Mouse (Mus musculus): ENCODE measurements around the gene Sorcs2. TPM values are rescaled to one million over a fixed set of nuclear protein-coding genes. Genes with fewer than 3 reads are reported as not detected.
A peak's percentile ranks its signal among the peaks of the same experiment; 100 is the strongest.

Sorcs2 gene
- total RNA-seq, 2 experiments from 2014 or later: 58.4 to 58.7 TPM

DNA sequence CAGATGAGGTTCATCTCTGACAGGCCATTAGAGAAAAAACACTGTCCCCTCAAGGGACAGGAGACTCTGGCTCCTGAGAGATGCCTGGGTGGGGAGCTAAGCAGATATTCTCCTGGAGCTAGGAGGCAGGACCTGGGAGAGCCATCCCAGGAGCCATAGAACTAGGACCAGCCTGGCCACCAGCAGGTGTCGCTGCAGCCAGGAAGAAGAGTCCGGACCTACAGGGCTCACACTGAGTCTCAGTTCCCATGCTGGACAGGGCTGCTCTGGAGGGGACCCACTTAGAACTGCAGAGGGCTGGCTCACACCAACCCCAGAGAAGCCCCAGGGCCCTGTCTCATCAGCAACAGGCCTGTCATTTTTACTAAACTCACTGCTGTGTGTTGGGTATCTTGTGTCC is 74.4 kb downstream of the Sorcs2 start:
- intact Hi-C loops (cut with DNase I): loop anchor here (2.0 kb wide), 1 partner anchor 73 kb away; no protein-coding TSS in a partner anchor
- peak in 1 of 2 experiments; percentile 83 for DNase-seq (ENCODE audit: extremely low spot score in 1 of 2, low spot score in 2 of 2)

DNA sequence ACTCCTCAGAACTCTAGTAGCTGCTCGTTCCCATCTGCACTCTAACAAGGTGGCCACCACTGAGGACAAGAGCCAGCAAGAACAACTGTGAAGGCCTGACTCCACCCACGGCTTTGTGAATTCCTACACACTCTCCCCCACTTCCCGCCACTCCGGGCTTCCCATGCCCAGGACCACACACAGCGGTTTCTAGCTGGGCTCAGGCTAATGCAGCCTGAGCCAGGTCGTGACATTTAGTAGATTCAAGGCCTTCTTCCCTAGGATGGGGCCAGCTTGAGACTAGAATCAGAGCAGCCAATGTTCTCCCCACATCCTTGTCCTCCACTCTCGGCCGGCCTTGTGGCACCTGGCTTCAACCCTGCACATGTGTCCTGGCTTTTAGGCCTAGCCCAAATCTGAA is 76.4 kb downstream of the Sorcs2 start:
- intact Hi-C loops (cut with DNase I): no loop called here
- DNase-seq (ENCODE audit: extremely low spot score in 1 of 2, low spot score in 2 of 2): no peak

DNA sequence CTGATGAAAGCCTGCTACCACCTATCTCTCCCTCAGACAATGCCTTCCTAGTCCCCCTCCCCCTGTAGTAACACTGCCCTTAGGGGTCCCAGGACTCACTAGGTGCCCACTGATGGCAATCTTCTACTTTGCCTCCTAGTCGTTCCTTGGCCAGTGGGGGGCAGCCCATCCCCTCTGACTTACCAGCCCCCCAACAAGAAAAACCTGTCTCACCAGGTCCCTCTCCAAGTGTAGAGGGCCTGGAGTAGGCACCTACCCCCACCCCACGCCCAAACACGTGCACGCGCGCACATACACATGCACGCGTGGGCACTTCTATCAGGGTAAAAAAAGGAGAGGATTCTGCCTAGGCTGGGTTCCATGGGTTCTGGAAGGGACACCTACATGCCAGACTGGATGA is 77.3 kb downstream of the Sorcs2 start:
- no peak for DNase-seq (ENCODE audit: extremely low spot score in 1 of 2, low spot score in 2 of 2)
- intact Hi-C loops (cut with DNase I): no loop called here

DNA sequence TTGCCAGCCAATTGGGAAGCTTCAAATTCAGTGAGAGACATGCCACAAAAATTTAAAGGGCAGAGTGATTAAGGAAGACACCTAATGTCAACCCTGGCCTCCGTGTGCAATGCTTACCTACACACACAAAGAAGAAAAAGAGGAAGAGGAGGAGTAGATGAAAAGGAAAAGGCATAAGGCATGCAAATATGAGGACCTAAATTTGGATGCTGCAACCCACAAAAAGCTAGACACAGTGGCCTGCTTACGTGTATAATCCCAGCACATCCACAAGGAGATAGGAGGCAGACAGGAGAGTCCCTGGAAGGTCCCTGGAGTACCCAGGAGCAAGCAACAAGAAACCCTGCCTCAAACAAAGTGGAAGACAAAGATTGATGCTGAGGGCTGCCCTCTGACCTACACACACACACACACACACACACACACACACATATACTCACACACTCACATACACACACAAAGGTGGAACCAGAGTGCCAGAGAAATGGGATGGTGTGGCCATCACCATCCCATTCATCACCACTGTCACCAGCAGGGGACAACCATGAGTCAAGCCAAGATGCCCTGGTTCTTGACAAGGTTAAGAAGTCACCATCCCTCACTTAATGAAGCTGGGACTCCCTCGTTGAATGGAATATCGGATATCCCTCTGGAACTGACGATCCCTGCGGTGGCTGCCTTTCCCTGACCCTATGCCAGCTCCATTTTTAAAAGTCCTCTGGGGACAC is 80.1 kb downstream of the Sorcs2 start:
- no peak for DNase-seq (ENCODE audit: extremely low spot score in 1 of 2, low spot score in 2 of 2)
- intact Hi-C loops (cut with DNase I): no loop called here

DNA sequence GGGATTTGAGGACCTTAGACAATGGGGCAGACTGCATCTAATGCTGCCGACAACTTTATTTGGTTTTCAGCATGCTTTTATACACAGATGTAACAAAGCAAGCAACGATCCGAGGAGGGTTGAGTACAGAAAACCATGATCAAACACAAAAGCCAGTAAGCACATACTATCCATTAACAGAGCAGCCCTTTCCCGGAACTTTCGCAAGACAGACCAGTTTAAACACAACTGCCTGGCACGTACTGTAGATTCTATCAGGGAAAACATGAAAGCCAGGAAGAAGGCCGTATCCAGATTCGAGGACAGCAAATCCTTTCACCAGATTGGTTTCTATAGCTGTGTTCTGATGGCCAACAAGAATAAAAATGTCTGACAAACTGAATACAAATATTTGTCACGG is 82.8 kb downstream of the Sorcs2 start:
- intact Hi-C loops (cut with DNase I): no loop called here
- DNase-seq (ENCODE audit: extremely low spot score in 1 of 2, low spot score in 2 of 2): no peak

DNA sequence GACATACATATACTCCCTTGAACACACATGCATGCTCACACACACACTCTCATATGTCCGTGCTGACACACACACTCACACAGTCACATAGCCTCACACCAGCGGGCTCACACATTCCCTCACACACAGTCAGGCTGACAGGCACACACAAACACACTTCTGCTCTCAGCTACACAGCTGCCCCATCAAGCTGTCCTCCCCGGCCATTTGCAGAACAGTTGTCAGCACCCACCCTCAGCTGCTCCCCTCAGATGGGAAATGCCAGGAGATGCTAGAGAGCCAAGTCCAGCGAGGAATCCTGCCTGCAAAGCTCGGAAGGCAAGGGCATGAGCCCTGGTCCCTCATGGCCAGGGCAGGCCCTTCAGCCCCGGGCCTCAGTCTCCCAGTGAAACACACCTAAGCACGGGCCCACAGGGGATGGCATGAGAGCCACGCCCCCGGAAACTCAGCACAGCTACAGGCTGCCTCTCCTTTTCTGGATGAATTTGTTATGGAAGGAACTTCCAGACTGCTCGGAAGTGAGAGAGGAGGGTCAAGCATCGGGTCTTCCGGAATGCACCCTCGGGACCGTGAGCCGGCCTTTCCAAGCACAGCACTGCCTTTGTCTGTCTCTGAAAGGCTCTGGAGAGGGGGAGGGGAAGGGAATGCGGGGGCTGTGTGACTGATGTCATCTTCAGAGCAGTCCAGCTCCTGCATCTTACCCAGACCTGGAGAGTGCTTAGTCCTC is 84.4 kb downstream of the Sorcs2 start:
- peak in 1 of 2 experiments; percentile 81 for DNase-seq (ENCODE audit: extremely low spot score in 1 of 2, low spot score in 2 of 2)
- intact Hi-C loops (cut with DNase I): no loop called here

DNA sequence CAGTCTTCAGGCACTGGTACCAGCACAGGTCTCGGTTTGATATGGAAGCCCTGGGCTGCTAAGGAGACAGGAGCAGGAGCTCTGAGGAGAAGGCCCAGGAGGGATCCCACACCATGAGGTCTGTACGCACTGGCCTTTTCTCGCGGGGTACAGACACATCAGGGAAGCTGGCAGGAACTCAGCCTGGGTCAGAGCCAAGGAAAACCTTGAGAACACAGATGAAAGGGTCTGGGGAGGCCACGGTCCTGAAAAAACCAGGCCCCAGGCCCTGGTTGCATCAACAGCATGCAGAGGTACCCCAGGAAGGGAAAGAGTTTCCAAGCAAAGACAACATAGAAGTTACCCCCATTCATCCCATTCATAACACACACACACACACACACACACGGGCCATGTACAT is 85.0 kb downstream of the Sorcs2 start:
- intact Hi-C loops (cut with DNase I): no loop called here
- DNase-seq (ENCODE audit: extremely low spot score in 1 of 2, low spot score in 2 of 2): peak in 1 of 2 experiments; percentile 58

DNA sequence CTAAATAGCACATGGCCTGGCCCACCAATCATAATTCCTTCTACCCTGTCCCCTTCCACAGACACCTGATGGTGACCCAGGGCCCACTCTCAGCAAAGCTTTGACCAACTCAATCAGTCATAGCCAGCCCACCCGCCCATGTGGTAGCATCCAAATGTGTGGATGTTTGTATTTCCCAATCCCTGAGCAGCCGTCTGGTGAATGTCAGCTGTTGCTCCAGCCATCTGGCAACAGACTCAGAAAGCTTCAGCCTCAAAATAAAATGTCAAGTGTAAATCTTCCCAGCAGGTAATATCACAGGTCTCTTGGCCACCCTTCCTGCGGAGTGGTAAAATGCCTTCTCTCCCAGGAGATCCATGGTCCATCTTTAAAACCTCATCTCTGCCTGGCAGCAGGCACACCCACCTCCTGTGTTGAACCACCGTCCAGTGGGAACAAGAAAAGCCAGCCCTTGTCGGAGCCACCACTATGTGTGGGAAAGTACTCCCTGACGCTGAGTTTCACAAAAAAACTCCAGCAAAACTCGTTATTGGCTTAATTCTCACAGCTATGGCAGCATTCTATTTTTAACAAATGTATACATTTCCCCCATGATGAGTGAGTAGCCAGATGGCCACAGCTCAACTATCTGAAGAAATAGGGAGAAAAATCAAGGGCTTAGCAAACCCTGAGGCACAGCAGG is 93.5 kb downstream of the Sorcs2 start:
- intact Hi-C loops (cut with DNase I): no loop called here

DNA sequence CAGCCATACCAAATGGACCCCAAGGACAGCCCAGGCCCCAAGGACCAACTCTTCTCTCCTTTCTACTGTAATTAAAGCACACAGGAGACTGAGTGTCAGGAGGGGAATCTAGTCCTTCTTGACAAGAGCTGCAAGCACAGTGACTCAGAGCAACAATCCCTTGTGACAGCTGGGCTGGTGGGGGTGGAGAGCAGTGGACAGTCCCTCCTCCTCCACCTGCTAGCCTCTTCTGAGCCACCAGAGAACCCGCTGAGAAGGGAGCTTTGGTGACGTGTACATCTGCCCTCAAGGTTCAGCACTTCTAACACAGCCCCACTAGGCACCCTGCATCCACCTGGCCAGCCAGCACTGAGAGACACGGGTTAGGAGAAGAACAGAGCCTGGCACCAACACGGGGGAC is 96.8 kb downstream of the Sorcs2 start:
- intact Hi-C loops (cut with DNase I): no loop called here
- no peak for DNase-seq (ENCODE audit: extremely low spot score in 1 of 2, low spot score in 2 of 2)

More for the DNA sequence above, 93.5 kb downstream of the Sorcs2 start:
- no peak for DNase-seq (ENCODE audit: extremely low spot score in 1 of 2, low spot score in 2 of 2)

DNA sequence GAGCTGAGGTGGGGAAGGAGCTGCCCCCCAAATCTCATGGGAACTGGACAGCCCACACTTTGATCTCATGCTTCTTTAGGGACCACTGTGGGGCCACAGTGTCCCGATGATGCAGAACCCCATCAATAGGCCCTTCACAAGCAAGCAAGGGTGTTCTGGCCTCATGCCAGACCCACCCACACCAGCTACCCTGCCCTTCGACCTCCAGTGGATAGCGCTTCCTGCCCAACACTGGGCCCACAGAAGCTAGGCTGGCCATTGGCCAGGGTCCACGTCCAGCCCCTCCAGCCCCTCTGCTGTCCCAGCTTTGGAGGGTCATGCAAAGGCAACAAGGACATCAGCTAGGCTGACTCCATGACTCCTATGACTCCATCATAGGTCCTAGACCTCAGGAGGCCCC is 99.9 kb downstream of the Sorcs2 start:
- intact Hi-C loops (cut with DNase I): no loop called here
- no peak for DNase-seq (ENCODE audit: extremely low spot score in 1 of 2, low spot score in 2 of 2)

DNA sequence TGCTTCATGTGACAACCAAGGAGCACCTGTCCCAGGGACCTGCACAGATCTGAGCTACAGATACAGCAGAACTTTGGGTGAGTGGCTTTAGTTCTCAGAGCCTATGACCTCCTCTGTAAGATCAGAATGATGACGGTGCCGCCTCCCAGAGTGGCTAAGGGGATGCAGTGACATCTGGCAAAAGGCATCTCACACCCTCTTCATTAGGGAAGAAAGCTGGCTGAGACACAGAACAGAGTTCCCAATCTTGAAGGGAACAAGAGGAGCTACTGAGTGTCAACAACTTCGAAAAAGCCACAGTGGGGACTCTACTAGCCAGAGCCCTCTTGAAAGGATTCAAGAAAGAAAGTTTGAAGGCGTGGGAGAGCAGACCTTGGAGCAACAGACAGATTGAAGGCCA is 100.7 kb downstream of the Sorcs2 start:
- DNase-seq (ENCODE audit: extremely low spot score in 1 of 2, low spot score in 2 of 2): no peak
- intact Hi-C loops (cut with DNase I): no loop called here

DNA sequence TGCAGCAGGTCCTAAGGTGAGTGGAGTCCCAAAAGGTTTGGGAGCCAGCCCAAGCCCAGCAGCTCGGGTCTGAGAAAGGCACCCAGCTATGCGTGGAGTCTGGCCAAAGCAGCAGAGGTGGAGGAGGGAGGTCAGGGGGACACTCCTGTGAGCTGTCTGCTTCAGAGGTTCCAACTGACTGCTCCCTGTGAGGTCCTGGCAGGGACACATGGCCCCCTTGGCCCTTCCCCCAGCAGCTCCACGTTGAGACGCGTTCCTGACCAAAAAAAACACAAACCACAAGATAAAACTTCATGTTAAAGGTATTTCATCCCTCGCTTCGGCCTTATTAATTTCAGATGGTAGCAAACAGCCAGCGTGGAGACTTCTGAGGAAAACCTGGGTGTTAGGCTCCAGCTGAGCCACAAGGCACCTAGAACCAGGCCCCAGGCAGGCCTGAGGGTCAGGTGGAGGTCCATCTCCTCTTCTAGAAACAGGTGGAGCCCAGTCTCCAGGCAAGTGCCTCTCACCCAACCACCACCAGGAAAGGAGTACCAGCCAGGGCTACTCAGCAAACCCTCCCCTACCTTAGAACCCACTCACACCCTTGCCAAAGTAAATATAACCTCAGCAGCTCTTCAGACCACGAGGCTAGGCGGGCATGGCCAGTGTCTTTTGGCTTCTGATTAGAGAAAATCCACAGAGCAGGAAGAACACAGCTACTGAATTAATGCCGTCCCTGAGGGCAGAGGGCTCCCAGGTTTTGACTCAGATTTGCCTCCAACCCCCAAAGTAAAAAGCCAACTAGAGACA is 104.6 kb downstream of the Sorcs2 start:
- DNase-seq (ENCODE audit: extremely low spot score in 1 of 2, low spot score in 2 of 2): peak in 1 of 2 experiments; percentile 32
- intact Hi-C loops (cut with DNase I): no loop called here

DNA sequence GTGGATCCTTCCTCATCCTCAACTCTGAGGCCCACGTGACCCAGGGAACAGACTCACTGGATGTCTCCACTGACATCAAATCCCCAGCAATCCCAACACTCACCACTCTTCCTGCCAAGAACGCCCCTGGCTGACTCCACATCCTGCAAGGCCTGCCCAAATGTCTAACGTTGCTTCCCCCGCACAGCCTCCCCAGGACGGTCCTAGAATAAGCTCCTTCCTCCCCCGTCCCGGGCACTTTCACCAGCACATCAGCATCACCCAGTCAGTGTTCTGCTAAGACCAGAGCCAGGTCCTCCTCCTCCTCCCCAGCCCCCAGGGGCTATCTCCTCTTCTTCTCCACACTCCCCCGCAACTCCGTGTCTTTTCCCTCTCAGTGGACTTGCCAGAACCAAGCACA is 105.6 kb downstream of the Sorcs2 start:
- no peak for DNase-seq (ENCODE audit: extremely low spot score in 1 of 2, low spot score in 2 of 2)
- intact Hi-C loops (cut with DNase I): no loop called here

DNA sequence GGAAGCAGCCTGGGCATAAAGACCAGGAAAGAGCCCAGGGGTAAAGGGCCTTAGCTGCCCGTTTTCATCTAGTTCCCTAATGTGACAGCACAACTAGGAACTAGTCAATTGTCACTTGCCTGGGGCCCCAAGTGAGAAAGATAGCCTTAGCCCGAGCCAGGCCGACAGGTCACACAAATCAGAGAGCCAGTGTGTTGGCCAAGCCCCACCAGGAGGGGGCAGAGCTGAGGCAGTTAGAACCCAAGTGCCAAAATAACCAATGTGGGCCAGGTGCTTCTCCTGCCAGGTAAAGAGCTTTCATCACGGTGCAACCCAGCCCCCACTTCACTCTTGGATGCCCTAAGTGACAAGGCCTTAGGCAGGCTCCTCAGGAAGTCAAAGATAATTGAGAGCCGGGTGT is 106.7 kb downstream of the Sorcs2 start:
- DNase-seq (ENCODE audit: extremely low spot score in 1 of 2, low spot score in 2 of 2): no peak
- intact Hi-C loops (cut with DNase I): no loop called here

DNA sequence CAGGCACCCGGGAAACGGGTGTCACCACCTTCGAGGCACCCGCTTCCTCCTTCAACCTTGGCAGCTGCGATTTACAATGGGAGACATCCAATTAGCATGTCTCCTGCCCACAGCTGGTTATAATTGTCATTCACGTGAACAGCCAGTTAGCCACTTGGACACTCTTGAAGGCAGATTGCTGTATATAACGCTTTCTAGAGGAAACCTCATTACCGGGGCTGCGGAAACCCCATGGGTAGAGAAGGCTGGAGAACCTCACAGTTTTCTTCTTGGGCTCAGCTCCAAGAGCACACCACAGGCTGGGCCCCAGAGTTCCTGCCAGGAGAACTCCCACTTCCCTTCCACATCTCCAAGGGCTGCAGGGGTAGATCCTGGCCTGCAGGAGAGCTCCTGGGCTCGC is 112.5 kb downstream of the Sorcs2 start:
- peak in 1 of 2 experiments; percentile 46 for DNase-seq (ENCODE audit: extremely low spot score in 1 of 2, low spot score in 2 of 2)
- intact Hi-C loops (cut with DNase I): no loop called here

DNA sequence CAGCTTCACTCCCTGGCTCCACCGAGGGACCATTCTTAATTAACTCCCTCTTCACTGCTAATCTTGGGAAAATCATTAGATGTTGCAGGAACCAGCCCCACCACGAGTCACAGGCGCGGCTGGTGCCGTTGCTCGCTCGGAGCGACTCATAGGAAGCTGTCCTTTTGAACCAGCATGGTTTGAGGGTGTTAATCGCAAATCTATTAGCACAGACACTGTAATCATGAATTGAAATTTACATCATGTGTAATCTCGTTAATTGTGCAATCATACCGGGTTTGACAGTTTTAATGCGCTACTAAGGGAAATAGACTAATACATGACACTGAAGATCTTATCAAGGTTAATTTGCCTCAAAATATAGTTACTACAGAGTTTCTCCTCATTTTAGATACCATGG is 118.0 kb downstream of the Sorcs2 start:
- intact Hi-C loops (cut with DNase I): no loop called here

DNA sequence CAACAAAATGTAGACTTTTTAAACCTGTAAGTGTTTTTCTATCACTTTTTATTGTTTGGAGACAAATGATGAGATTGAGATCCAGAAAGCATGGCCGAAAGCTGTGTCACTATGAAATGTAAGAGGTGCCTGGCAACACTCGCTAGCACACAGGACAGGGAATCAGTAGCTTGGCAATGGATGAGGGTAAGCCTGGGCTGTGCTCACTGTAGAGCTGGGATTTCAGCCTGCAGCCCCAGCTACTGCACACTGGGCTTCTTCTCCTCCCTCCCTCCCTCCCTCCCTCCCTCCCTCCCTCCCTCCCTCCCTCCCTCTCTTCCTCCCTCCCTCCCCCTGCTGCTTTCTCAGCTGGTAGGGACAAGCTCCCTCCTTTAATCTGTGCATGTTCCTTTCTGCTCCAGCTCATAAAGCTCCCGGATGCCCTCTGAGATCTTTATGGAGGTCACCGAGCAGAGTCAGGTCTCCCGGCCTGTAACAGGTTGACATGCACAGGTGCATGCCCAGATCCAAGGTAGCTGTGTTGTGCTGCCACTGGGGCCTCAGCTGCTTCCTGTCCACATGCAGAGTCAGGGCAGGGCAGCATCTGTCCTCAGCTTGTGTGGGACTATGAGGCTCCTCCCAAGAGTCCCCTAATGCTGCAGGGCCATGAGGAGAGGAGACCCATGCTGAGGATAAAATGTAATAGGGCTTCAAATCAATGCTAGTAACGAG is 123.1 kb downstream of the Sorcs2 start:
- intact Hi-C loops (cut with DNase I): no loop called here
- DNase-seq (ENCODE audit: extremely low spot score in 1 of 2, low spot score in 2 of 2): no peak

More for the DNA sequence above, 118.0 kb downstream of the Sorcs2 start:
- no peak for DNase-seq (ENCODE audit: extremely low spot score in 1 of 2, low spot score in 2 of 2)

DNA sequence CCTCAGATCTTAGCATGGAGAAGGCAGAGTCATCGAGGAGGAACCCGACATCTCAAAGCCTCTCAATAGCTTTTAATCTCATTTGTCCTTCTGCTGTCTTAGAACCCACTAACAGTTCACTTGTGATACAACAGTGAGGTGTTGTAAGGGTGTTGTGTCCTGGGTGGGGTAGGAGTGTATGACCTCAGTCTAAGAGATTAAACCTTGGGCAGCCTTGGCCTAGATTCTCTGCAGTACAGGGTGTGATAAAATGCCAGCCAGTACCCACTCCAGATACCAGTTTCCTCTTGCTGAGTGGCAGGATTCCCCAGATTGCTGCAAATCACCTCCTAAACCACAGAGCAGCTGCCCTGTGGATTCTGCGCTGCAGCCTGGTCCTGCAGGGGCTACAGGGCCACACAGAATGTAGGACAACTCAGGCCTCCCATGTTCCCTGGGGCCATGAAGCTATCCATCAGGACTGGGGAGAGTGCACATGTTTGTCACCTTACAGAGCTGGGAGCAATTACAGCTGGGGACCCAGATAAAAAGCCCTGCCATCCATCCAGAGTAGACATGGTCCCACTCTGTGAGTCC is 130.7 kb downstream of the Sorcs2 start:
- intact Hi-C loops (cut with DNase I): no loop called here
- no peak for DNase-seq (ENCODE audit: extremely low spot score in 1 of 2, low spot score in 2 of 2)

All from left cerebral cortex, postnatal 10 days (tissue).